Mouse (Mus musculus) gastrocnemius, adult 2 months (tissue): Measurements from ENCODE around the gene Csf2rb. TPM values are rescaled to one million over a fixed set of nuclear protein-coding genes. Genes with fewer than 3 reads are reported as not detected.
"Not testable (repeated sequence)": the region's sequence is repeated elsewhere in the genome, so short reads cannot be mapped to it uniquely, and the experiment has no call there.

Experiments used
- DNase-seq: peaks from one replicate; pipeline ENCODE4 v3.0.0; 2022
- H3K27ac ChIP-seq: fragments of 200-600 bp; 2 replicates; pipeline ENCODE4 v1.8.1; 2022; ENCODE audit warnings: mild to moderate bottlenecking
- H3K4me3 ChIP-seq: fragments of 200-600 bp; 2 replicates; pipeline ENCODE4 v1.8.1; 2022; ENCODE audit warnings: mild to moderate bottlenecking, moderate library complexity
- CTCF ChIP-seq: fragments of 200-600 bp; IDR thresholded peaks from 2 replicates; pipeline ENCODE4 v1.8.1; 2022; ENCODE audit warnings: antibody characterized with exemption, mild to moderate bottlenecking, moderate library complexity
- intact Hi-C: fragments of 180-260 bp; cut with DNase I; formaldehyde crosslinking; loops from one replicate; pipeline ENCODE4 v1.15.1; 2025
- total RNA-seq, 2 experiments: library from RNA; stranded (reverse); gene quantifications; 2 replicates each; pipeline ENCODE4 v1.2.3; 2021

Gene Csf2rb
- total RNA-seq, 2 experiments from 2014 or later = 0.86 to 1.0 TPM

GRCm38 (mm10) chr15:78320825-78321496 is 4.6 kb upstream of the Csf2rb start:
- intact Hi-C loops = loop anchor here (1.0 to 5.0 kb wide), 2 partner anchors 64 to 144 kb away; no protein-coding TSS in a partner anchor
- Histone ChIP-seq H3K27ac (peak overlapping the region; percentile 56), H3K4me3 (no peak overlapping the region)
- peak; percentile 84 for TF ChIP-seq CTCF
- peak; percentile 85 for DNase-seq

DNA sequence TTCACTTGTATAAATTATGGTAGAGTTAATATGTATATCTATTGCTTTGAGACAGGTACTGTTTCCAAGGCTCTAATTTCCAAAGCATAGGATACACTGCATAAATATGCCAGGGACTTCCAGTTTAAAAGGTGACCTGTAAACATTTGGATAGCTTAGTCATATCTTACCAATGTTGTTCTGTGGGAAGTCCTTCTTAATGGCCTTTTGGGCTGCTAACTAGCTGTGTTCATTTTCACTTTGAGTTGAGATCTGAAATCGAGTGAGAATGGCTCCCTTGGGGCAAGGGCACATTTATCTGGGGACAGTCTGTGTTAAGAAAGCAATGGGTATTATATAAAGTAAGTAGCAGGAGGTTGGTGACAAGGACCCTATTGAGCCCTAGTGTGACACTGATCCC is 2.2 kb upstream of the Csf2rb start:
- intact Hi-C loops = loop anchor here (5.0 kb wide), 1 partner anchor 146 kb away; no protein-coding TSS in a partner anchor
- no peak for TF ChIP-seq CTCF
- no peak overlapping the region for H3K4me3 ChIP-seq
- no peak for DNase-seq
- H3K27ac ChIP-seq = no peak overlapping the region

DNA sequence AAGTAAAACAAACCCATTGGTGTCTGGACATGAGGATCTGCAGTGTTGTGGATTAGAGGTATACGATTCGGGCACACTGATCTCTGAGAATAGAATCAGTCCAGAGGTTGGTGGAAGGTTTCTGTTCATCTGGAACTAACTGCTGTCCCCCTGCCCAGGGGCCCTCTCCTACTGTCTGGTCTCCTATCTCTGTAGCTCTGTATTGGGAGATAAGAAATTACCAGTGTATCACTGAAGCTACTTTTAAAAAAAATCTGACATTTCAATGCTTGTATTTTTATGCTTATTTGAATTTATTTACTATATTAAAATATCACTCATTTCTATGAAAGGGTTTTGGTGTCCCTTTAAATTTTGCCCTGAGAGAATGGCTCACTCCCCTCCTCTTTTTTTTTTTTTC is 1.3 kb upstream of the Csf2rb start:
- H3K4me3 ChIP-seq = no peak overlapping the region
- DNase-seq = no peak
- intact Hi-C loops = loop anchor here (5.0 kb wide), 1 partner anchor 147 kb away; no protein-coding TSS in a partner anchor
- no peak for TF ChIP-seq CTCF
- H3K27ac ChIP-seq = no peak overlapping the region

GRCm38 (mm10) chr15:78326747-78327146 is 1.2 kb downstream of the Csf2rb start:
- no peak for DNase-seq
- no peak for TF ChIP-seq CTCF
- intact Hi-C loops = no loop called here
- Histone ChIP-seq H3K27ac (no peak overlapping the region), H3K4me3 (peak overlapping the region; percentile 57)

GRCm38 (mm10) chr15:78327753-78328341 is 2.3 kb downstream of the Csf2rb start:
- DNase-seq, H3K4me3 ChIP-seq, H3K27ac ChIP-seq, intact Hi-C loops: not testable (repeated sequence)

GRCm38 (mm10) chr15:78328520-78329097 is 3.1 kb downstream of the Csf2rb start:
- no peak for DNase-seq
- intact Hi-C loops = no loop called here
- no peak overlapping the region for H3K4me3 ChIP-seq
- no peak for TF ChIP-seq CTCF
- H3K27ac ChIP-seq = no peak overlapping the region

GRCm38 (mm10) chr15:78329972-78330371 is 4.4 kb downstream of the Csf2rb start:
- H3K4me3 ChIP-seq, DNase-seq, H3K27ac ChIP-seq, intact Hi-C loops: not testable (repeated sequence)

DNA sequence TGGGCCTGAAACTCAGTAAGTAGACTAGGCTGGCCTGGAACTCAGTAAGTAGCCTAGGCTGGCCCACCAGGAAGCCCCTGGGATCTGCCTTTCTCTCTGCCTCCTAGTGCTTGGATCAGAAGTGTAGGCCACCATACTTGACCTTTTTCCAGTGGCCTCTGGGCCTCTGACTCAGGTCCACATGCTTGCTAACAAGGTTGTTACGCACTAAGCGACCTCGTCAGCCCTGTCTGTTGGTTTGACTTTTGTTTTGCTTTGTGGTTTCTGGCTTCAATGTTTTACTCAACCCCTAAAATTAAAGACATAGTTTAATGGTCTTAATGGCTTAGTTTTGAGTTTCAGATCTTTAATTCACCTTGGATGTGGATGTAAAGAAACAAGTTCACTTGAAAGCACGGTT is 5.2 kb downstream of the Csf2rb start:
- no peak for DNase-seq
- Histone ChIP-seq H3K27ac (no peak overlapping the region), H3K4me3 (no peak overlapping the region)
- intact Hi-C loops = no loop called here
- no peak for TF ChIP-seq CTCF

DNA sequence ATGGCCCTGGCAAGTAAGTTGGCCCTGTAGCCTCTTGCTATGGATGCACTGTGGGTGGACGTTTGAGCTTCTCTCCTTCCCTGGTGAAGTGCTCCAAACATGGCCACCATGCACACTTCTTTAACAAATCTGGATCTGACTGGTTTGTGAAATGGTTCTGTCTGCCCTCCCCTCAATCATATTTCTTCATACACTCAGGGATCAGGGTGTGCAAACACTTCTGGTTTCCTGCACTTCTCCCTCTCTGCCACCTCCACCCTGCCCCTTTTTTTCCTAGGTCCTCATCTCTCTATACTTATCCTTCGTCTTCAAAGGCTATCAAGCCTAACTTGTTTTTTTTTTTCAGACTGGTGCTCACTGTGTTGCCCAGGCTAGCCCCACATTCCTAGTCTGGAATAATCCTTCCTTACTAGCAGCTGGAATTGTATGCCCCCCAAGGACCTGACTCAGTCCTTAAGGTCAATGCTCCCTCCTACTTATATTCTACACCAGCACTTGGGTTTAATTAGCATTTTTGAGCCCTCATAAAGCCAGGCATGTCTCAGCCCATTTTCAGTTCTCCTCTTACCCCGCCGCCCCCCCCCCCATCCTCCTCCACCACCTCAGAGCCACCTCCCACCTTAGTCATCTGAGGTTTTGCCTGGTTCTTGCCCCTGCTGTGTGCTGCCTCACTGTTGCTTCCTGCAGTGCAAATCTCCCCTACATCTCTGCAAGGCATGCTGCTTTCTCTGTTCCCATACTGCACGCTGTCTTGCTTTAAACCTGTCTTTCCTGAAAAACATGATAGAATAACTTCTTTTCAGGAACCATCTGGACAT is 6.2 kb downstream of the Csf2rb start:
- no peak for DNase-seq
- intact Hi-C loops = no loop called here
- no peak overlapping the region for H3K4me3 ChIP-seq
- no peak for TF ChIP-seq CTCF
- H3K27ac ChIP-seq = no peak overlapping the region

- H3K27ac ChIP-seq = no peak overlapping the region
- TF ChIP-seq CTCF = no peak
- H3K4me3 ChIP-seq = no peak overlapping the region
- DNase-seq = no peak
- intact Hi-C loops = no loop called here
Observed at GRCm38 (mm10) chr15:78332981-78333380, 7.4 kb downstream of the Csf2rb start.

- intact Hi-C loops = no loop called here
- Histone ChIP-seq H3K27ac (no peak overlapping the region), H3K4me3 (no peak overlapping the region)
- TF ChIP-seq CTCF = no peak
- no peak for DNase-seq
Observed at GRCm38 (mm10) chr15:78334380-78334779, 8.8 kb downstream of the Csf2rb start.

- peak overlapping the region; percentile 71 for H3K27ac ChIP-seq
- H3K4me3 ChIP-seq = not testable (repeated sequence)
- peak; percentile 69 for DNase-seq
- intact Hi-C loops = loop anchor here (1.0 to 5.0 kb wide), 2 partner anchors 83 to 163 kb away; no protein-coding TSS in a partner anchor
- TF ChIP-seq CTCF = peak; percentile 92
Observed at GRCm38 (mm10) chr15:78339627-78340423, 14.3 kb downstream of the Csf2rb start.

- intact Hi-C loops = loop anchor here (1.0 to 5.0 kb wide), 2 partner anchors 84 to 164 kb away; no protein-coding TSS in a partner anchor
- H3K4me3 ChIP-seq, DNase-seq: not testable (repeated sequence)
- 0 out of 2 replicates have a peak overlapping the region, but pooled peaks have one; percentile 71 for H3K27ac ChIP-seq
Observed at GRCm38 (mm10) chr15:78340919-78341318, 15.4 kb downstream of the Csf2rb start.
